Mouse (Mus musculus): Measurements from ENCODE around the gene Zkscan3.
A peak's percentile ranks its signal among the peaks of the same experiment; 100 is the strongest.

Gene Zkscan3

GRCm38 (mm10) chr13:21396048-21396447 lies 6.5 kb downstream of the Zkscan3 start:
- DNase-seq, result peak; percentile 13

- no peak for DNase-seq
These were observed 6.9 kb downstream of the Zkscan3 start for GRCm38 (mm10) chr13:21395623-21396022.

GRCm38 (mm10) chr13:21395211-21395610 lies 7.3 kb downstream of the Zkscan3 start:
- DNase-seq, result no peak

- no peak for DNase-seq
These were observed 24.8 kb downstream of the Zkscan3 start for GRCm38 (mm10) chr13:21377773-21378172.

GRCm38 (mm10) chr13:21372700-21373099 lies 29.9 kb downstream of the Zkscan3 start:
- no peak for DNase-seq

GRCm38 (mm10) chr13:21366635-21367034 lies 35.9 kb downstream of the Zkscan3 start:
- DNase-seq, result no peak

- no peak for DNase-seq
These were observed 38.8 kb downstream of the Zkscan3 start for GRCm38 (mm10) chr13:21363719-21364118.

GRCm38 (mm10) chr13:21362621-21363248 lies 39.8 kb downstream of the Zkscan3 start, which contains the start of gene Zscan12:
Gene Zscan12 (plus strand): TSS chr13:21362820.
- DNase-seq, result peak; percentile 89

GRCm38 (mm10) chr13:21350593-21350992 lies 52.0 kb downstream of the Zkscan3 start:
- DNase-seq, result no peak

- DNase-seq, result no peak
These were observed 55.9 kb downstream of the Zkscan3 start, which contains the start of gene Olfr1367 for GRCm38 (mm10) chr13:21346610-21347009. Gene Olfr1367 (plus strand): TSS chr13:21346910.

Data from right cerebral cortex, postnatal 25 days (tissue).